Mouse (Mus musculus) 3134 (cell line): ENCODE results near the gene Pkhd1.
"Not testable (repeated sequence)": the region's sequence is repeated elsewhere in the genome, so short reads cannot be mapped to it uniquely, and the experiment has no call there.

Experiments used
- DNase-seq: peaks from one replicate; pipeline ENCODE4 v3.0.0-alpha.2; 2011; ENCODE audit warnings: low spot score; ENCODE audit not compliant: insufficient read length; ENCODE audit errors: extremely low read depth

The Pkhd1 gene

GRCm38 (mm10) chr1:20498965-20499364 is 118.9 kb downstream of the Pkhd1 start:
- no peak for DNase-seq

GRCm38 (mm10) chr1:20486087-20486486 is 131.8 kb downstream of the Pkhd1 start:
- DNase-seq: no peak

- no peak for DNase-seq
These were observed 136.0 kb downstream of the Pkhd1 start for GRCm38 (mm10) chr1:20481843-20482242.

DNA sequence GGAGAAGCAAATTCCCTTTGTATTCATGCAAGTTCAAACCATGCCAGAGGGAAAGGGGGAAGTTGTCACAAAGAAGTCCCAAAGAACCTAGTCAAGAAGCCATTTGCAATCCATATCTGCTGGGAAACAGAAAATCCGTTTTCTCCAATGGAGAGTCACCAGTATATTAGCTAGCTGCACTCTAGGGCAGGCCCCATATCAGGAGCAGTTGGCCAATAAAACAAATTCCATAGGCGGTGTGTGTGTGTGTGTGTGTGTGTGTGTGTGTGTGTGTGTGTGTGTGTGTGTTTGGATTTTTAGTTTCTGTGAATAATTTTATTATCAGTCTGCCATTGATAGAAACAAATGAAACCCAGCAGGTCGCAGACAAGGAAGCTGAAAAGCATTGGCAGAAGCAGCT is 139.2 kb downstream of the Pkhd1 start:
- DNase-seq: no peak

DNA sequence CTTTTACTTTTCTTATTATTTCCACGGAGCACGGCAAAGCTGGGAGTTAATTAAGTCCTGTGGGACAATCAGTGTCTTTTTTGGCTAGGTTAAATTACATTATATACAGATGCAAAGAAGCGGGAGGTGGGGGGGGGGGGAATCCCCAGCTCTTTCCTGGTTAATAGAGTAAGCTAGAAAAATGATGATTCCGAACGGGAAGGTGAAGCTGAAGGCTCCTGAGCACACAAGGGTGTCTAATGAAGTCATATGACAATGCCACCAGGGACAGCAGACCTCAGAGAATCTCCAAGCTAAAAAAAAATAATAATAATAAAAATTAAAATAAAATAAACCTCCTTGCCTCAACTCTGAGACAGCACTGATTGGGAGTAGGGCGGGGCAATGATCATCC is 139.6 kb downstream of the Pkhd1 start:
- DNase-seq: no peak

DNA sequence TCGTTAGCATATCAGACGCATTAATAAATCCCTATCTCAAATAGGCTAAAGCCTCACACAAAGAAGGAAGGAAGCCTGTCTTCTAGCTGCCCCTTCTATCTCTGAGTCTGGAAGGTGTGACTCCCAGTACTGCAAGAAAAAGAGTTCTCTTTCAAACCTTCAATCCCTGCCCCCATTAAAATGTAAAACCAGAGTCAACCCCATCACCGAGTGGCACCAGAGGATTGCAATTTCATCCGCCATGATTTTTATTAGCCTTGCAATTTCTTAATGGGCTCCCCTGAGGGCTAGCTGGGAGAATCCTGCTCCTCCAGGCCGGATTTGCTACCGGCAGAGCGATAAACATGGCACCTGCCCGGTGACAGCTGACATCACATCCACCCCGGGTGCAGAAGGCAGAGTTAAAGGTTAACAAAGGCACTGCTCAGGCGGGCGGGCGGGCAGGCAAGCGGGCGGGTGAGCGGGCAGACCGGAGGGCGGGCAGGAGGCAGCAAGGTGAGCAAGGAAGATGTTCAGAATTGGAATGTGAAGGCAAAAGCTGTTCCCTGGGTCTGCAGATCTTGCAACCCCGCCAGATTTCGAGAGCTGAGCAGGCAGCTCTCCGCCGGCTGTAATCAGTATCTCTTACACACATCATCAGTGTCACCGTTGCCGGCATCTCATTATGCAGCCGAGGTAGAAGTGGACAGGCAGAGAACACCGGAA is 140.2 kb downstream of the Pkhd1 start:
- no peak for DNase-seq

DNA sequence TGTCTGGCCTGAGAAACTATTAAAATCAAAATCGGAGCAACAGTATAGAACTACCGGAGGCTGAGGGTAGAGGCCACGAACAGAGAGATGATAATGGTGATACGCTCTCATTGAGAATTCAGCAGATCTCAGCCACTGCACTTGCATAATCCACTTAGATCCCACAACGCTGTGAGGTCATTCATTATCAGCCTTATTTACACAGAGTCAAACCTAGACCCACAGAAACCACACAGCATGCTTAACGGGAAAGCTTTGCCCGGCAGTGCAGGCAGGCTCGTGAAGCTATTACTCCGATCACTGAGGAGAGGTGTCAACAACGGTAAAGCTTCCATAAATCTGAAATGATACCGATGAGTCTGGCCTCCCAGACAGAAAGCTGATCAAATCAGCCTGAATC is 147.1 kb downstream of the Pkhd1 start:
- no peak for DNase-seq

GRCm38 (mm10) chr1:20470317-20470716 is 147.5 kb downstream of the Pkhd1 start:
- no peak for DNase-seq

DNA sequence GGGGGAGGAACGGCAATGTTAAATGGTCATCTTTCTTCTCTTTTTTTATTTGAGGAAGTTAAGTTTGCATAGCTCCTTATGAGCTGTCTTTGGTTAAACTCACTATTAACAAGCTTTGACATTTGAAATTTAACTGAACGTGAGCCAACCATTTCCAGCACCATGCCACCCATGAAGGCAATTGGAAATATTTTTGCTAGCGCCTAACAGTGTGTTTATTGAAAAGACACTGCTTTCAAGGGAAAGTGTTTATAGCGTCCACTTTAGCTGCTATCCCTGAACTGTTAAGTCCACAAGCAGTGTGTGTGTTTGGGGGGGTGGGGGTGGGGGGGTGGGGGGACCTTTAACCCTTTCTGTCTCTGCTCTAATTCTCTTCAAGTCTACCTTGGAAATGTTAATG is 151.4 kb downstream of the Pkhd1 start:
- no peak for DNase-seq

DNA sequence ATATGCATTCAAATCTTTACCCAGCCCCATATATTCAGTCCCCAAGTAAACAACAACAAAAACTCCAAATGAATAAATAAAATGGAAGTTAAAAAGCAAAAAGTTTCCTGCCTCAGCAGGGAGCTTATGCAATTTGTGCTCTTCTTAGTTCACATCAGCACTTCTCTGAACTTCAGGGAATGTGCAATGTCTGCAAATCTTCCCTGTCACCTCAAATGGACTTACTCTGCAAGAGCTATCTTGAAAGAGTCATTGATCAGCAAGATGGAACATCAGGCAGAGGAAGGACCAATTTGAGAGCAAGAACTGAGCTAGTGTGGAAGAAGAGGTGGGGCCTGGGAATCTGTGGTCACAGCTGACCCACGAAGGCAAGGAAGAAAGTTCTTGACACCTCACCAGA is 163.2 kb downstream of the Pkhd1 start:
- DNase-seq: no peak

- DNase-seq: no peak
These were observed 167.8 kb downstream of the Pkhd1 start for GRCm38 (mm10) chr1:20450074-20450473.

DNA sequence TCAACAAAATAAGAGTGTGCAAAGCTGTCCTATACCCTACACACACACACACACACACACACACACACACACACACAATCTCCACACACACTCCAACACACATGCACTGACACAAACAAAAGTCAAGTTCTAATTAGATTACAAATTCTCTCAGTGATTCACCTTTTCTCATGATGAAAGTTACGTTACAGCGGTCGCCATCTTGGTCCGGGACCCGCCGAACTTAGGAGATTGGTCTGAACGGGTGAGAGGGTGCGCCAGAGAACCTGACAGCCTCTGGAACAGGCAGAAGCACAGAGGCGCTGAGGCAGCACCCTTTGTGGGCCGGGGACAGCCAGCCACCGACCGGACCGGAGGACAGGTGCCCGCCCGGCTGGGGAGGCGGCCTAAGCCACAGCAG is 185.8 kb downstream of the Pkhd1 start:
- not testable (repeated sequence) for DNase-seq

- no peak for DNase-seq
These were observed 188.8 kb downstream of the Pkhd1 start for GRCm38 (mm10) chr1:20429056-20429394.

DNA sequence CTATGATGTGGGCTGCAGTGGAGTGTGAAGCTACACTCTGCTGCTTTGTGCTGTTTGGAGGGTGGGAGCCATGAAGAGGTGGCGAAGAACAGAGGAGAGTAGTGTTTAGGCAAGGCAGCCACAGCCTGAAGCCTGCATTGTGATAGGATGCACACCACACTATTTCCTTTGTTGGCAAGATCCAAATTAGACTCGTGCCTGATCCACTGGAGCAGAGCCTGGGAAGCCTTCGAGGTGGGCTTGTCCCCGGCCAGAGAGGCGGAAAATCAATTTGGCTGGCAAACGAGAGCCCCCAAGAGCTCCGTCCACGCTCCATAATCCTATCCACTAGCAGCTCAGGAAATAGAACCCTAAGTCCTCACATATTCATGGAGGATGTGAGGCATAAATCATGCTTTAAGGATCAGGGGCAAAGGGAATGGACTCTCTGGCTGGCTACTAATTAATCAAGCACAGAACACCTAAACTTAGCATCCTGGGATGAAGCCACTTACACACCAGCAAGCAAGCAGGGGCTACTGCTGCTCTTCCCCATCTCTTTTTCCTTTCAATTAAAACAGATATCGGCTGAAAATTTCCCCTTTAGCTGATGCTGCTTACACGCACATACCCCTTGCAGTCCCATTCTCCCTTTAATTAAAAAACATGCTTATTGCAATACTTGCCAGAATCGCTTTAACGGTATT is 189.4 kb downstream of the Pkhd1 start:
- DNase-seq: no peak

- no peak for DNase-seq
These were observed 208.4 kb downstream of the Pkhd1 start for GRCm38 (mm10) chr1:20409411-20409967.

DNA sequence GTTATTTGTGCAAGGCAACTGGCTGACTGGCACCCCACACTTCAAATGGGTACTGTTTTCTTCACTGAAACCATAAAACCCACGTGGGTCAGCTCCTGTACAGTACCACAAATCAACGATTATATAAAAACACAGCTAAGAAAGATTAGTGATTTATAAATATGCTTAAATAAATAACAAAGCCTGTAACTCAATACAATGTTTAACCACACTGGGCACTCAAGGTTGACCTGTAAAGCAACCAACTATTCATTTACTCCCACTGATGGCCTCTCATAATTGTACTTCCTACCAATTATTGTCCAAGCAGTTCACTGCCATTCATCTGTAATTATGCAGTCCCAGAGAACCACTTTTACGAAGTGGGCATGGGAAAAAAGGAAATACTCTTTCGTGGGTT is 219.5 kb downstream of the Pkhd1 start:
- no peak for DNase-seq

DNA sequence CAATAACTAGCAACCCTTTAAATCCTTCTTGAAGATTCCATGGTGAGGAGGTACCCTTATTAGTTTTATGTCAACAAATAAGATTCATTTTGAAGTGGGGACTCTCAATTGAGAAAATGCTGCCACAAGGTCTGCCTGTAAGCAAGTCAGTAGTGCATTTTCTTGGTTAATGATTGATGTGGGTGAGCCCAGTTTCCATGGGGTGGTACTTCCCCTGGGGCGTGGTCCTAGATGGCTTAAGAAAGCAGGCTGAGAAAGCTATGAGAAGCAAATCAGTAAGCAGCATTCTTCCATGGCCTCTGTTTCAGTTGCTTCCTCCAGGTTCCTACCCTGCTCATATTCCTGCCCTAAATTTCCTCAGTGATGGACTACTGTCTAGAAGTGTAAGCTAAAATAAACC is 253.4 kb downstream of the Pkhd1 start:
- DNase-seq: no peak

- DNase-seq: no peak
These were observed 273.2 kb downstream of the Pkhd1 start for GRCm38 (mm10) chr1:20344651-20345050.

DNA sequence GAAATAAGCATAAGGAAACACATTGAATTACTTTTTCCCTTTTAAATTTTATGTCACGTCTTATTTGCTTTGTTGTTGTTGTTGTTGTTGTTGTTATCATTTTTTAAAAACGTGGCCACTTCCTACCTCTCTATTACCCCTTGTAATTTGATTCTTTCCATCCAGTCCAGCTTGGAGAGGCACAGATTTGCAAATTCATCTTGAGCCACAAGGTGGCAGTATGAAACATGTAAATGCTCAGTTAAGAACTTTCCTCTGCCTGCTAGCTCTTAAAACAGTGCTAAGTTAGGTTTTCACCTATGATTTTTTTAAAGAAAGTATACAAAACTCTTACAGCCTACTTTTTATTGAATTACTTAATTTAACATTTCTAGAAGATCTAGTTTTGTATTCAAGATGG is 306.4 kb downstream of the Pkhd1 start:
- peak; percentile 10 for DNase-seq

DNA sequence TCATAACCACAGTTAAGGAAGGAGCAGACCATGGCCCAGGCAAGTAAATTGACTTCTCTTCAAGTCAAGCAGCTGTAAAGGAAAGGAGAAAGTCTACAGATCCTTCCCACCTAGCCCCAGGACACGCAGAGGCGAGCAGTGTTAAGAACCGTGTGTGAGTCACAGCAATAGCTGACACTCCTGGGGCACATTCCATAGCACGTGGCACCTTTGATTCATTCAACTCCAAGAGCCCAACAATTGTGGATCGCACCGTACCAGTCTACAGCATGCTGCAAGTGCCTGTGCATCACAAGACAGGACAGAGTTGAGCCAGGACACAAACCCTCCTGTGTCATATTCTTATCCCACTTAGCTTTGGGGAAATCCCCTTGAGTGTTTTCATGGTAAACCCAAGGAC is 306.9 kb downstream of the Pkhd1 start:
- DNase-seq: peak; percentile 1

GRCm38 (mm10) chr1:20306116-20306515 is 311.7 kb downstream of the Pkhd1 start:
- no peak for DNase-seq

GRCm38 (mm10) chr1:20302943-20303578 is 314.8 kb downstream of the Pkhd1 start:
- no peak for DNase-seq
